Mouse (Mus musculus) cortical plate, adult 2 months (tissue): ENCODE measurements around the gene Stat5b.

Experiments used
- CTCF ChIP-seq: fragments of 200-500 bp; IDR thresholded peaks from 2 replicates; pipeline ENCODE4 v1.5.1; 2011; ENCODE audit warnings: mild to moderate bottlenecking, control low read depth, low read length; ENCODE audit not compliant: insufficient read depth; ENCODE audit errors: extremely low read depth
- POLR2A ChIP-seq: fragments of 200-500 bp; IDR thresholded peaks from 2 replicates; pipeline ENCODE4 v1.6.1; 2011; ENCODE audit warnings: mild to moderate bottlenecking, low read length, control low read depth; ENCODE audit not compliant: insufficient read depth; ENCODE audit errors: extremely low read depth

- TF ChIP-seq CTCF (no peak), POLR2A (no peak)
Observed at GRCm38 (mm10) chr11:100843070-100843669, 7.4 kb downstream of the Stat5b start.
